Mouse (Mus musculus) left cerebral cortex, adult 11 months (tissue): ENCODE measurements at regions not wholly inside any gene's neighbourhood (a gene's known extent, or its start where the extent isn't known, plus 50 kb on each side); places are given as distances from the start of the nearest gene placed in this dataset.

Source experiments
- DNase-seq: peaks from one replicate; pipeline ENCODE4 v3.0.0; 2022; ENCODE audit warnings: low spot score

DNA sequence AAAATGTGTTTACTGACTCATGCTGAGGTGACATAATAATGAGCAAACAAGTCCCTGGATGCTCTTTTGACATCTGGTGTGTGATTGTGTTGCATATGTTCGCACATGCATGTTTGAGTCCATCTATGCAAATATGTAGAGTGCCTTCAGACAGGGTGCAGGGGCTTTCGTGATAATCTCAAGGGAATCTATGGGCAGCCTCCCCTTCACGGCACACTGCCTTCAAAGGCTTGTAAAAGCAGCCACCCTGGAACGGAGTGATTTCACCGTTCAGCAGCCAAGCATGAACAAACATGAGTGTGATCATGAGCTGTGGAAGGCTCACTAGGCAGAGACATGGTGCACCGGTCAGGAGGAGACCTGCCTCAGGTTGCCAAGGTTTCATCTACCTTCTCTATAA is 57.1 kb upstream of the Mbip start:
- DNase-seq = no peak

DNA sequence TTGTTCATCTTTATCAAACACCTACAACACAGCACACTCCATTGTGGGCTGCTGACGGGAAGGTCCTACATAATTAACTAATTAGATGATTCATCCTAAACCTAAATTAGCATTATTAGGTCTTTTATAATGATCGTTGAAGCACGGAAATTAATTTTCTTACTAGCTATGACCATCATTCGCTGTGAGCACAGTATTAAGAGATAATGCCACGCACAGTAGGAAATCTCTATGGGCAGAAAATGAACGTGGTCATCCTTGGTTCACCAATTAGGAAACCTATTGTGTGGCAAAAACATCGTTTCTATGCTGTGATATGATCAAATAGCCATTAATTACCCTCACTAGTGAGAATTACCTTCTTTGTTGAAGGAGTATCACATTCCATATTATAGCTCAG is 56.4 kb upstream of the Mbip start:
- no peak for DNase-seq
